Mouse (Mus musculus): Measurements from ENCODE around the gene Snu13.
A peak's percentile ranks its signal among the peaks of the same experiment; 100 is the strongest.

Gene Snu13

GRCm38 (mm10) chr15:82047080-82047883 is at the start of gene Snu13:
Snu13 (minus strand) TSS chr15:82047598.
- DNase-seq (ENCODE audit: low spot score in 2 of 2): peak; percentile 89 to 95

- no peak for DNase-seq (ENCODE audit: low spot score in 2 of 2)
These were observed 43.7 kb upstream of the Snu13 start for GRCm38 (mm10) chr15:82091061-82091460.

GRCm38 (mm10) chr15:82087266-82087665 is 39.9 kb upstream of the Snu13 start:
- DNase-seq (ENCODE audit: low spot score in 2 of 2): no peak

- no peak for DNase-seq (ENCODE audit: low spot score in 2 of 2)
These were observed 38.7 kb upstream of the Snu13 start for GRCm38 (mm10) chr15:82086131-82086530.

GRCm38 (mm10) chr15:82085606-82086005 is 38.2 kb upstream of the Snu13 start:
- DNase-seq (ENCODE audit: low spot score in 2 of 2): no peak

GRCm38 (mm10) chr15:82081161-82081560 is 33.8 kb upstream of the Snu13 start:
- peak in 1 of 2 experiments; percentile 36 for DNase-seq (ENCODE audit: low spot score in 2 of 2)

GRCm38 (mm10) chr15:82079883-82080282 is 32.5 kb upstream of the Snu13 start:
- DNase-seq (ENCODE audit: low spot score in 2 of 2): no peak

- no peak for DNase-seq (ENCODE audit: low spot score in 2 of 2)
These were observed 26.1 kb upstream of the Snu13 start for GRCm38 (mm10) chr15:82073490-82073889.

- DNase-seq (ENCODE audit: low spot score in 2 of 2): no peak
These were observed 24.5 kb upstream of the Snu13 start for GRCm38 (mm10) chr15:82071816-82072469.

GRCm38 (mm10) chr15:82069898-82070297 is 22.5 kb upstream of the Snu13 start, which contains the start of gene Mei1:
Mei1 (plus strand) TSS chr15:82069996.
- no peak for DNase-seq (ENCODE audit: low spot score in 2 of 2)

GRCm38 (mm10) chr15:82065511-82065910 is 18.1 kb upstream of the Snu13 start:
- peak; percentile 50 to 79 for DNase-seq (ENCODE audit: low spot score in 2 of 2)

GRCm38 (mm10) chr15:82063909-82064308 is 16.5 kb upstream of the Snu13 start:
- no peak for DNase-seq (ENCODE audit: low spot score in 2 of 2)

GRCm38 (mm10) chr15:82058719-82059201 is 11.4 kb upstream of the Snu13 start, which contains the start of gene 4930407I10Rik:
4930407I10Rik (plus strand) TSS chr15:82059151.
- DNase-seq (ENCODE audit: low spot score in 2 of 2): no peak

- no peak for DNase-seq (ENCODE audit: low spot score in 2 of 2)
These were observed 5.1 kb upstream of the Snu13 start for GRCm38 (mm10) chr15:82052544-82052943.

GRCm38 (mm10) chr15:82046246-82046891 is 1.0 kb downstream of the Snu13 start:
- no peak for DNase-seq (ENCODE audit: low spot score in 2 of 2)

GRCm38 (mm10) chr15:82044166-82044784 is 3.1 kb downstream of the Snu13 start:
- peak in 1 of 2 experiments; percentile 36 for DNase-seq (ENCODE audit: low spot score in 2 of 2)

- peak in 1 of 2 experiments; percentile 48 for DNase-seq (ENCODE audit: low spot score in 2 of 2)
These were observed 6.7 kb downstream of the Snu13 start for GRCm38 (mm10) chr15:82040650-82041049.

- DNase-seq (ENCODE audit: low spot score in 2 of 2): peak in 1 of 2 experiments; percentile 28
These were observed 11.3 kb downstream of the Snu13 start for GRCm38 (mm10) chr15:82035904-82036689.

GRCm38 (mm10) chr15:82033762-82034161 is 13.6 kb downstream of the Snu13 start, which contains the start of gene Desi1:
Desi1 (minus strand) TSS chr15:82033862.
- DNase-seq (ENCODE audit: low spot score in 2 of 2): no peak

GRCm38 (mm10) chr15:82032386-82032785 is 15.0 kb downstream of the Snu13 start:
- DNase-seq (ENCODE audit: low spot score in 2 of 2): no peak

GRCm38 (mm10) chr15:82027726-82028125 is 19.7 kb downstream of the Snu13 start:
- peak in 1 of 2 experiments; percentile 24 for DNase-seq (ENCODE audit: low spot score in 2 of 2)
